Mouse (Mus musculus) neural tube, embryonic 13.5 days (tissue): Measurements from ENCODE around the gene Rpl15. TPM values are rescaled to one million over a fixed set of nuclear protein-coding genes. Genes with fewer than 3 reads are reported as not detected.
A peak's percentile ranks its signal among the peaks of the same experiment; 100 is the strongest.
"Not testable (repeated sequence)": the region's sequence is repeated elsewhere in the genome, so short reads cannot be mapped to it uniquely, and the experiment has no call there.

ENCODE experiments used
- ATAC-seq: fragments of 200-750 bp; cut with Nextera tagmentation; 2 replicates; pipeline ENCODE4 v1.8.0; 2017; ENCODE audit warnings: low read depth, mild to moderate bottlenecking, moderate TSS enrichment, moderate library complexity
- H3K27ac ChIP-seq: fragments of 300-500 bp; sonication (generic); replicated peaks from 2 replicates; pipeline ENCODE4 v1.5.1; 2015; ENCODE audit warnings: moderate library complexity, mild to moderate bottlenecking, inconsistent platforms
- H3K27me3 ChIP-seq: fragments of 300-500 bp; sonication (generic); 2 replicates; pipeline ENCODE4 v1.6.1; 2015; ENCODE audit warnings: mild to moderate bottlenecking, inconsistent platforms
- H3K36me3 ChIP-seq: fragments of 300-500 bp; sonication (generic); 2 replicates; pipeline ENCODE4 v1.6.1; 2015; ENCODE audit warnings: mild to moderate bottlenecking, inconsistent platforms
- H3K4me1 ChIP-seq: fragments of 300-500 bp; sonication (generic); replicated peaks from 2 replicates; pipeline ENCODE4 v1.6.1; 2015; ENCODE audit warnings: inconsistent platforms
- H3K4me2 ChIP-seq: fragments of 300-500 bp; sonication (generic); 2 replicates; pipeline ENCODE4 v1.6.1; 2015; ENCODE audit warnings: inconsistent platforms, mild to moderate bottlenecking, moderate library complexity
- H3K4me3 ChIP-seq: fragments of 300-500 bp; sonication (generic); 2 replicates; pipeline ENCODE4 v1.5.1; 2015; ENCODE audit warnings: mild to moderate bottlenecking, inconsistent platforms
- H3K9ac ChIP-seq: fragments of 300-500 bp; sonication (generic); 2 replicates; pipeline ENCODE4 v1.6.1; 2015; ENCODE audit warnings: moderate library complexity, mild to moderate bottlenecking, inconsistent platforms
- H3K9me3 ChIP-seq: fragments of 300-500 bp; sonication (generic); 2 replicates; pipeline ENCODE4 v1.6.1; 2016; ENCODE audit warnings: inconsistent platforms
- WGBS: fragments of 180-500 bp; shearing (Covaris S2); methylation state at CpG from one replicate; pipeline ENCODE4 v1.1.7; 2015; 5-methylcytosine and 5-hydroxymethylcytosine counted together
- polyA plus RNA-seq: library from polyadenylated mRNA; unstranded; fragments of >200 nt; fragmentation: Nextera tagmentation; extraction: Ambion mirVana; gene quantifications from 2 replicates; pipeline ENCODE4 v1.2.1, GENCODE M21; 2015

Gene Rpl15
- polyA plus RNA-seq, 1 experiment from 2014 or later: 319 TPM

DNA sequence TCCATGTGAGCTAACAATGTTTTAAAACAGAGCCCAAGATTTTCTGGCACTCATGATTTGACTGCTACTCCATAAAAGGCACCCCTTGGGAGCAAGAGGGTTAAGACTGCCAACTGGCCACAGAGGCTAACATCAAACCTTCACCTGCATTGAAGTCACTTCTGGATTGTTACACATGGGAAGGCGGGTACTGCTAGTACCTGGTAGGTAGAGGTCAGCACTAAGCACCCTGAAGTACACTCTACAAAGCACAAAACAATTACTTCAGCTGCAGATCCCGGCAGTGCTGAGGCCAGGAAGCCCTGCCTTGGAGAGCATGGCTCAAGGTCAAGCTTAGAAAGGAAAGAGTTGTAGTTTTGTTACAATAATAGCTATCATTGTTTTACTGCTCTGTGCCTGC, 16.2 kb upstream of the Rpl15 start:
- Histone ChIP-seq H3K4me1 (no peaks in the 10 kb centered on the region), H3K4me2 (no peak overlapping the region), H3K9ac (no peak overlapping the region), H3K4me3 (no peak overlapping the region), H3K9me3 (no peaks in the 10 kb centered on the region), H3K27ac (no peak overlapping the region), H3K36me3 (peaks cover 10% of the 10 kb centered on the region), H3K27me3 (no peaks in the 10 kb centered on the region)
- WGBS: 77% methylated on average over 2 of the region's 2 CpGs
- ATAC-seq: no peak

DNA sequence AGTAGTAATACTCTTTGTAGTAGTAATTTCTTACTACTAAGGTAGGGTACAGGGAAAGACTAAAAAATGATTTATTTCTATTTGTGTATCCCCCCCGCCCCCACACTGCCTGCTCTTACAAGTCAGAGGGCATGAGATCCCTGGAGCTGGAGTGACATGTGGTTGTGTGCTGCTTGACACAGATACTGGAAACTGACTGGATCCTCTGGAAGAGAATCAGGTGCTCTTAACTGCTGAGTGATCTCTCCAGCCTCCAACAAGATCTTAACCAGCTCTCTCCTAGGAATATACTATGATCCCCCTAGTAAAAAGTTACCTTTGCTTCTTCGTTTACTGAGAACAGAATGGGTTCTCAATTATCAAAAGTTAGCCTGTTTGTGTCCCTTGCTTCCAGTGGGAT, 15.2 kb upstream of the Rpl15 start:
- no peak overlapping the region for H3K9ac ChIP-seq
- 89% methylated on average over 2 of the region's 2 CpGs for WGBS
- H3K27ac ChIP-seq: no peak overlapping the region
- no peak for ATAC-seq
- no peaks in the 10 kb centered on the region for H3K27me3 ChIP-seq
- H3K36me3 ChIP-seq: peaks cover 20% of the 10 kb centered on the region
- no peak overlapping the region for H3K4me3 ChIP-seq
- H3K4me1 ChIP-seq: no peaks in the 10 kb centered on the region
- no peak overlapping the region for H3K4me2 ChIP-seq
- no peaks in the 10 kb centered on the region for H3K9me3 ChIP-seq

DNA sequence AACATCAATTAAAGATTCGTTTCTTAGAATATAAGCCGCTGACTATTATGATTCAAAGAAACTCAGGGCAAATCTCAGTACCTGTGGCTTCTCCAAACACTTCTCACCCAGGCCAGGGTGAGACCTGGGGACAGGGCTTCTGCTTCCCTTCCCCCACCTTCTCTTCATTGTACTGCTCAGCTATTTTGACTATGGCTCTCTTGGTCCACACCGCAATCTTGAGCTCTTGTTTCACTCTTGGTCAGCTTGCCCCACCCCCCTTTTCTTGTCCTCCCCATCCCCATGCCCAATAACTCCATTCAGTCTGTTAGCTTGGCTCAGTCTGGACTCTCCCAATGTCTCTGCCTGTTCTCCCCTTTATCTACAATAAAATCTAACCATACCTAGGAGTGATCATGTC, 14.3 kb upstream of the Rpl15 start:
- Histone ChIP-seq H3K27ac (no peak overlapping the region), H3K9me3 (no peaks in the 10 kb centered on the region), H3K4me2 (no peak overlapping the region), H3K36me3 (peaks cover 24% of the 10 kb centered on the region), H3K27me3 (no peaks in the 10 kb centered on the region), H3K9ac (no peak overlapping the region), H3K4me3 (no peak overlapping the region), H3K4me1 (no peaks in the 10 kb centered on the region)
- ATAC-seq: no peak
- WGBS: 98% methylated on average over 3 of the region's 3 CpGs

DNA sequence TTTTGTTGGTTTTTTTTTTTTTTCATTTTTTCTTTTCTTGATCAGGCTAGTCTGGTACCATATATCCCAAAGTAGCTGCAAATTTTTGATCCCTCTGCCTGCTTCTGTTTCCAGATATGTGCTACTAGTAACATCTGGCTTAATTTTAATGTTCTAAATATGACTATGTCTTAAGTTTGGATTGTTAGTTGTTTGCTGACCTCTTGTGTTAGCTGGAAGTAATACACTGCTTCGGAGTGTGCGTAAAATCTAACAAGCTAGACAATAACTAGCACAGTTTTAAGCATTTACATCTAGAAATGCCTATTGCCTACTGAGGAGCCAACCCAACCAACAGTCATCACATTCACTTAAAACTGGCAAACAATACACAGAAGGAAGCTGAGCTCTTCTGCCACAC, 13.4 kb upstream of the Rpl15 start:
- Histone ChIP-seq H3K27me3 (no peaks in the 10 kb centered on the region), H3K4me2 (no peak overlapping the region), H3K4me3 (no peak overlapping the region), H3K9ac (no peak overlapping the region), H3K27ac (no peak overlapping the region), H3K36me3 (peaks cover 31% of the 10 kb centered on the region), H3K9me3 (no peaks in the 10 kb centered on the region), H3K4me1 (no peaks in the 10 kb centered on the region)
- 76% methylated on average over 2 of the region's 2 CpGs for WGBS
- no peak for ATAC-seq

DNA sequence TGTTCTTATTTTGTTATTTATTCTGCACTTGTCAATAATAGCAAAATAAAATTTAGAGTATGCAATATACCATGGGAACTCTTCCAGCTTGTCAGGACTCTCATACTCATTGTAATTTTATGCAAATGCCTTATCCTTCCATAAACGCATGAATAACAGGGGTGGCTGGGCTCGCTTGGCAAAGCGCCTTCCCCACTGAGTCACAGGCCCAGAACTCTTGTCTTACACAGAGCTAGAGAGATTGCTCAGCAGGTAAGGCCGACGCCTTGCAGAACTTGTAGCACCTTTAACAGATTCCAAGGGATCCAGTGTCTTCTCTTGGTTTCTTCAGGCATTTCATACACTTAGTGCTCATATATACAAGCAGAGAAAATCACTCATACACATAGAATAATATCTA, 9.2 kb upstream of the Rpl15 start:
- H3K4me1 ChIP-seq: no peaks in the 10 kb centered on the region
- no peak overlapping the region for H3K4me2 ChIP-seq
- WGBS: 84% methylated on average over 5 of the region's 5 CpGs
- peaks cover 59% of the 10 kb centered on the region for H3K36me3 ChIP-seq
- ATAC-seq: peak; percentile 49; the same call in 1 of the 2 replicates
- H3K27me3 ChIP-seq: no peaks in the 10 kb centered on the region
- H3K9me3 ChIP-seq: no peaks in the 10 kb centered on the region
- no peak overlapping the region for H3K9ac ChIP-seq
- no peak overlapping the region for H3K27ac ChIP-seq
- H3K4me3 ChIP-seq: no peak overlapping the region

DNA sequence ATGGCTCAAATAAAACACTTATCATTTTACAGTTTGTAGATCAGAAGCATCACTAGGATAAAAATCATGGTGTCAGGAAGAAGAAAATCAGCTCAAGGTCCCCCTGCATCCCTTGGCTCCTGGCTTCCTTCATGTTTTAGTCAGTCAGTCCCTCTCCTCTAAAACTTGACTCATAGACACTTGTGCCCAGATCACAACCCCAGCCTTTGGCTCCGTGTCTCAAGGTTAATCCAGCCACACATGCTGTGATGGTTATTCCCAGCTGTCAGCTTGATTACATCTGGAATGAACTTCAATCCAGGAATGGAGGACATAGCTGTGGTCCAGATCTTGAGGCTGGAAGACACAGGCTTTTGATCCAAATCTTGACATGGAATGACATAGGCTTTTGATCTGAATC, 3.3 kb upstream of the Rpl15 start:
- H3K36me3 ChIP-seq: peaks cover 28% of the 10 kb centered on the region
- ATAC-seq: no peak
- 88% methylated on average over 1 of the region's 1 CpGs for WGBS
- no peak overlapping the region for H3K9ac ChIP-seq
- no peak overlapping the region for H3K4me2 ChIP-seq
- H3K9me3 ChIP-seq: no peaks in the 10 kb centered on the region
- no peak overlapping the region for H3K27ac ChIP-seq
- peaks cover 13% of the 10 kb centered on the region for H3K4me1 ChIP-seq
- no peaks in the 10 kb centered on the region for H3K27me3 ChIP-seq
- H3K4me3 ChIP-seq: no peak overlapping the region

DNA sequence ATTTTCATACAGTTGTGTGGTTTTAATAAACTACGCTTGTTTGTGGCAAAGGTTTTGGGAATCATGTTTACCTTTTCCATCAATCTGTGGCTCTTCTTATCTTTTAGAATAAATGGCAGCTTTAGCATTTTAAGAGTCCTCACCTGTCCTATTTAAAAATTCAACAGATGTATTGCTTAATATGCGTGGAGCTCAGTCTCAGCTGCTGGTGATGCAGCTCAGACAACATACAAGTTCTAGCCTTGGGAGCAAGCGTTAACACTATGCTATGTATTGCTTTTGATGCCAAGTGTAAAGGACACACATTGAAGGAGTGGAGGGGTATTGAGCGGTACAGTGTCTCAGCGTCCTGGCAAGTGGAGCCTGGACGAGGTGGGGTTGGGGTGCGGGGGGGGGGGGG, 475 bp upstream of the Rpl15 start:
- ATAC-seq: 0 out of 2 replicates have a peak, but pooled peaks have one; percentile 3
- Histone ChIP-seq H3K4me1 (peaks cover 33% of the 10 kb centered on the region), H3K4me3 (peak overlapping the region; percentile 90), H3K9ac (peak overlapping the region; percentile 77), H3K9me3 (no peaks in the 10 kb centered on the region), H3K27me3 (no peaks in the 10 kb centered on the region), H3K36me3 (peaks cover 27% of the 10 kb centered on the region), H3K4me2 (peak overlapping the region; percentile 64), H3K27ac (peak overlapping the region; percentile 80; the same call in 1 of the 2 replicates)
- WGBS: 4% methylated on average over 7 of the region's 7 CpGs

DNA sequence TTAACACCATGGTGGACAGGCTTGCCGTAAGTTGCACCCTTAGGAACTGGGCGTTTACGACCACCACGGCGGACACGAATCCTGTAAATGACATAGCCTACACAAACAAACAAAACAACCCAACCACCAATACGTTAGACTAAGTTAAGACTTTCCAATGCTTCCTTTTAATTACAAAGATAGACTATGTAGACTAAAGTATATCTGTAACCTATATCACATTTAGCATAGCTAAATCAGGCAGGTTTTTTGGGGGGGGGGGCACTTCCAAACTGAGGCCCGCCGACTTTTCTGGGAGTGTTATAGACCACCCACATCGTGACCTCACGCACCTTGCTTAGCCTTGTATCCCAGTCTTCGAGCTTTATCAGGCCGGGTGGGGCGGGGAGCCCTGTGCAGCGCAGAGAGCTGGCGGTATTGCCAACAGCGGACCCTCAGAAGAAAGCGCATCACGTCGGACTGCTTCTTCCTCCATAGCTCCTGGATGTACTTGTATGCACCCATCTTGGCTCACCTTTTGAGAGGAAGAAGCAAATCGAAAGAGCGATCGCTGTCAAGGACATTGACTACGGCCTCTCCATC, 1.2 kb downstream of the Rpl15 start:
- H3K4me1 ChIP-seq: peaks cover 33% of the 10 kb centered on the region
- WGBS: 0% methylated on average over 24 of the region's 24 CpGs
- peak overlapping the region; percentile 89 for H3K27ac ChIP-seq
- H3K36me3 ChIP-seq: peaks cover 26% of the 10 kb centered on the region
- H3K9me3 ChIP-seq, H3K27me3 ChIP-seq: not testable (repeated sequence)
- H3K4me2 ChIP-seq: peak overlapping the region; percentile 77
- peak; percentile 13; the same call in 1 of the 2 replicates for ATAC-seq
- peak overlapping the region; percentile 98 for H3K9ac ChIP-seq
- H3K4me3 ChIP-seq: peak overlapping the region; percentile 90

DNA sequence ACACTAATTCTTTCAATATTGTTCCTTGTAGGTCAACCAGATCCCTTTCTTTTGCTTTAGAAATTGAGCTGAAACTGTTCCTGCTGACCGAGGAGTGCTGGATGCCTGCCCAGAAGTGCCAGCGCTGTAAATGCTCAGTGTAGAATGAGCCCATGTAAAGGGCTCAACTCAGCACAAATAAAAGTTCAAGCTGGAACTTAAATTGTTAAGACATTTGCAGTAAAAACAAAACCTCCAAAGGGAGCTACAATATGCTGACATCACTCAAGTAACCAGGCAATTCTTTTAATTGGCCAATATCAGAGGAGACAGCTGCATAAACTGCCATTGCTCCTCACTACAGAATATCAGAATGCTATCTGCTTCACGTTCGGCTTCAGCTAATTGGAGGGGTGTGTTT, 7.8 kb downstream of the Rpl15 start:
- H3K36me3 ChIP-seq: peaks cover 45% of the 10 kb centered on the region
- peaks cover 17% of the 10 kb centered on the region for H3K4me1 ChIP-seq
- no peak overlapping the region for H3K4me2 ChIP-seq
- H3K9me3 ChIP-seq: no peaks in the 10 kb centered on the region
- H3K27ac ChIP-seq: peak overlapping the region; percentile 28; the same call in 1 of the 2 replicates
- ATAC-seq: peak; percentile 57; the same call in 1 of the 2 replicates
- H3K27me3 ChIP-seq: no peaks in the 10 kb centered on the region
- 61% methylated on average over 4 of the region's 4 CpGs for WGBS
- no peak overlapping the region for H3K9ac ChIP-seq
- H3K4me3 ChIP-seq: no peak overlapping the region

DNA sequence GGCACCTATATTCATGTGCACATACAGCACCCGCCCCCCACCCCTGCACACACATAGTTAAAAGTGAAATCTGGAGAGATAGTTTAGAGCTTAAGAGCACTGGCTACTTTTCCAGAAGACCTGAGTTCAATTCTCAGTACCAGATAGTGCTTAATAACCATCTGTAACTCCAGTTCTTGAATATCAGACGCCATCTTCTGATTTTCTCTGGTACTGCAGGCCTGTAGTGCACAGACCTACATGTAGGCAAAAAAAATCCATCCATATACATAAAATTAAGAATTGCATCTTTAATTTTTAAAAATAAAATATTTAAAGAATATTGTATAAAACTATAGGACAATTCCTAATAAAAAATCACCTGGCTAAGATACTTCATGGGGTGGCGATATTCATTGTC, 10.0 kb downstream of the Rpl15 start:
- Histone ChIP-seq H3K4me1 (peaks cover 5% of the 10 kb centered on the region; the same call in 1 of the 2 replicates), H3K27me3 (no peaks in the 10 kb centered on the region), H3K36me3 (peaks cover 26% of the 10 kb centered on the region), H3K9me3 (no peaks in the 10 kb centered on the region), H3K4me2 (no peak overlapping the region), H3K4me3 (no peak overlapping the region), H3K9ac (no peak overlapping the region), H3K27ac (no peak overlapping the region)
- 88% methylated on average over 3 of the region's 3 CpGs for WGBS
- ATAC-seq: no peak

DNA sequence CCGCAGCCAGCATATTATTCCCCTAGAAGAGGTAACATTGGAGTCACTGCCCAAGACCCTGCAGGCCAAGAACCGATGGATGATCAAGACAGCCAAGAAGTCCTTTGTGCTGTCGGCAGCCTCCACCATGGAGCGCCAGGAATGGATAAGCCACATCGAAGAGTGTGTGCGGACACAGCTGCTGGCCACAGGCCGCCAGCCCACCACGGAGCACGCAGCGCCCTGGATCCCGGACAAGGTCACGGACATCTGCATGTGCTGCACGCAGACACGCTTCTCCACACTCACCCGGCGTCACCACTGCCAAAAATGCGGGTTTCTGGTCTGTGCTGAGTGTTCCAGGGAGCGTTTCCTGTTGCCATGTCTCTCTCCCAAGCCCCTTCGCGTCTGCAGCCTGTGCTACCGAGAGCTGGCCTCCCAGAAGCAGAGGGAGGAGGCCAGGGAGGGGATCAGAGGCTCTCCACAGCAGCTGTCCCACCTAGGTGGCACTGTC, 28.5 kb downstream of the Rpl15 start:
- no peaks in the 10 kb centered on the region for H3K27me3 ChIP-seq
- H3K9ac ChIP-seq: no peak overlapping the region
- no peak overlapping the region for H3K4me3 ChIP-seq
- ATAC-seq: no peak
- H3K4me1 ChIP-seq: peaks cover 6% of the 10 kb centered on the region; the same call in 1 of the 2 replicates
- 86% methylated on average over 21 of the region's 21 CpGs for WGBS
- no peak overlapping the region for H3K27ac ChIP-seq
- no peak overlapping the region for H3K4me2 ChIP-seq
- H3K9me3 ChIP-seq: no peaks in the 10 kb centered on the region
- no peaks in the 10 kb centered on the region for H3K36me3 ChIP-seq

DNA sequence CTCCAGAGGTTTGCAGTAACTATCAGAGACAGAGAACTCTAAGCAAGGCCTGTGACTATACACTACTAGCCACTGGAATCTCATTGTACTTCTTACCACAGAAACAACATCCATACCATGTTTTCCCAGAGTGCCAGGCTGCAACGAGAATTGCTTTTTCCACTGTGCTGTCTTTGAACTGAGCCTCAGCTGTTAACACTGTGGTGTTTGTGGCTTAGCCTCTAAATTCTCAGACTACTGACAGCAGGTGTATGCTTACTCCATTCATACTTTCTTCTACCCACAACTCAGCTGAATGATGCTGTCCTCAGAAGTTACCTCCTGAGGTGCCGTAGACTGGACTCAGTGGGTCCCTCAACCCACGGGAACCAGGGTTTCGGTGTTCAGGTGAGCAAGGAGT, 29.4 kb downstream of the Rpl15 start:
- no peak for ATAC-seq
- H3K9ac ChIP-seq: no peak overlapping the region
- no peaks in the 10 kb centered on the region for H3K27me3 ChIP-seq
- no peak overlapping the region for H3K4me3 ChIP-seq
- peaks cover 9% of the 10 kb centered on the region; the same call in 1 of the 2 replicates for H3K4me1 ChIP-seq
- H3K36me3 ChIP-seq: no peaks in the 10 kb centered on the region
- WGBS: 91% methylated on average over 4 of the region's 4 CpGs
- no peak overlapping the region for H3K4me2 ChIP-seq
- H3K9me3 ChIP-seq: no peaks in the 10 kb centered on the region
- no peak overlapping the region for H3K27ac ChIP-seq

DNA sequence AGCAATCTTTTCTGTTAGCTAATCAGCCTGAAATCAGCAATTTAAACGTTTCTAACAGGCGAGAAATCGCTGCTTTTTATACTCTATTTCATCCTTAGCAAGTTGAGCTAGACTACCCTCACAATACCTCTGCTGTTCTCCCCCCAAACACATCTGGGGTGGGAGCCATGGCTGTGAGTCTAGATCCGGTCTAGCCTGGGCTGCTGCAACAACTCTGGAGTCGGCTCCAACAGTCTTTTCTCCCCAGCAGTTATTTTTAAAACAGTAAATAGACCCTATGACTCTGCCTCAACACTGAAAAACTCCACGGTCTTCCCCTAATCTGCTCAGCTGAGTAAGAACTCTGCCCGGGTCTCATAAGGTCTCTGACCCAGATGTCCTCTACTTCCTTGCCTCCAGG, 31.1 kb downstream of the Rpl15 start:
- no peaks in the 10 kb centered on the region for H3K9me3 ChIP-seq
- no peak overlapping the region for H3K9ac ChIP-seq
- no peak overlapping the region for H3K4me2 ChIP-seq
- no peak overlapping the region for H3K27ac ChIP-seq
- peaks cover 9% of the 10 kb centered on the region; the same call in 1 of the 2 replicates for H3K4me1 ChIP-seq
- H3K27me3 ChIP-seq: no peaks in the 10 kb centered on the region
- 68% methylated on average over 7 of the region's 7 CpGs for WGBS
- no peaks in the 10 kb centered on the region for H3K36me3 ChIP-seq
- no peak overlapping the region for H3K4me3 ChIP-seq
- ATAC-seq: no peak
